ENCODE assay signal across 30 mouse cellular contexts in the genomic region with DNA sequence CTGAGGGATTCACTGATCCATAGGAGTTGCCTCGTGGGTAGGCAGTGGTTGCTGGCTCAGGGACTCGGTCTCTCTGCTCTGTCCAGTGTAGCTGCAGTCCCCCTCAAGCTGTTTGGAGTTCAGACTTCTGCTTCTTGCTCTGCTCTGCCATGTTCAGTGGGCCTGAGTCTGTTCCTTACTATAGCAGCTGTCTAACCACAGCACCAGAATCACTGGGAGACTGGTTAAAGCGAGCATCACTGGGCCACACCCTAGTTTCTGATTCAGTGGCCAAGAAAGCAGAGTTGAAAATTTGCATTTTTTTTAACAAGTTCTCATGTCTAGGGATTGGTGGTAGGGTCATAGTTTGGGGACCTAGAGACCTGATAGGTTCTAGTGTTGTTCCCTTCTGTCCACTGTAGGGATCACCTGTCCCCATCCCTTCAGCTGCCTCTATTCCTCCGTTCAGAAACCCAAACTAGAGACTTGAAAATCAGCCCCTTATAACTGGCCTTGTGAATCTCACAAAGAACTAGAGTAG. TPM values are rescaled to one million over a fixed set of nuclear protein-coding genes. Genes with fewer than 3 reads are reported as not detected.
DNase-seq lines count a peak whose midpoint lies in the region; ATAC-seq and TF ChIP-seq lines count a peak whose summit lies in the region.
"Had no signal": no experiment of that assay in that cellular context is flagged by ENCODE, and none has a peak within 500 bp of the region (broad histone marks: within the 10 kb centered on the region; RNA-seq: fewer than 3 reads in every experiment).

No protein-coding gene starts in this region.

- no peak overlapping the region for H3K9ac ChIP-seq in lung, postnatal 0 days (replicated peaks; ENCODE audit: low read depth)
- H3K9ac ChIP-seq: embryonic facial prominence, embryonic 13.5 days; forebrain, embryonic 15.5 days; heart, embryonic 13.5 days; hindbrain, embryonic 13.5 days; kidney, embryonic 15.5 days; limb, embryonic 12.5 days; liver, embryonic 15.5 days; lung, embryonic 14.5 days; midbrain, embryonic 13.5 days; neural tube, embryonic 15.5 days had no signal

- TF ChIP-seq EP300 in lung, postnatal 0 days (IDR thresholded peaks at IDR 0.05): no peak

- peak; percentile 14 for DNase-seq in lung, postnatal 36 days
- no peak for DNase-seq in lung, postnatal 0 days (ENCODE audit: low spot score)
- DNase-seq in splenic B cell, adult 2 months (ENCODE audit: low read depth, low spot score): peak; percentile 73
- no peak for DNase-seq in kidney, adult 18-20 months
- no peak for DNase-seq in cerebellum, postnatal 14 days
- DNase-seq: adrenal gland, adult 2 months; adrenal gland, postnatal 36 days; cerebellum, adult 8-10 months; gastrocnemius, adult 2 months; gastrocnemius, postnatal 36 days; heart, postnatal 10 days; kidney, adult 11 months; kidney, postnatal 25 days; lung, embryonic 14.5 days; right cerebral cortex, adult 18-20 months; thymus, postnatal 4 days had no signal

- no peak overlapping the region for H3K4me3 ChIP-seq in lung, postnatal 0 days (ENCODE audit: low read depth, low read length)
- H3K4me3 ChIP-seq in bone marrow, adult 2 months (replicated peaks; ENCODE audit: control insufficient read depth, low read depth, low read length): peak overlapping the region; percentile 60
- H3K4me3 ChIP-seq in megakaryocyte, embryonic 14.5 days (replicated peaks): peak overlapping the region; percentile 17
- H3K4me3 ChIP-seq: embryonic facial prominence, embryonic 13.5 days; forebrain, embryonic 10.5 days; forebrain, embryonic 15.5 days; gastrocnemius, adult 2 months; heart, embryonic 13.5 days; hindbrain, embryonic 13.5 days; kidney, embryonic 15.5 days; limb, embryonic 12.5 days; liver, embryonic 15.5 days; midbrain, embryonic 13.5 days; neural tube, embryonic 15.5 days had no signal

- no peaks in the 10 kb centered on the region for H3K9me3 ChIP-seq in lung, postnatal 0 days (ENCODE audit: low read length)
- H3K9me3 ChIP-seq in megakaryocyte, embryonic 14.5 days: no peaks in the 10 kb centered on the region
- H3K9me3 ChIP-seq: embryonic facial prominence, embryonic 13.5 days; forebrain, embryonic 10.5 days; forebrain, embryonic 15.5 days; heart, embryonic 13.5 days; hindbrain, embryonic 13.5 days; kidney, embryonic 15.5 days; limb, embryonic 12.5 days; liver, embryonic 15.5 days; midbrain, embryonic 13.5 days; neural tube, embryonic 15.5 days had no signal

- 59% methylated on average over 4 of the region's 4 CpGs for WGBS in lung, postnatal 0 days
- WGBS in bone marrow, adult 2 months: 46% methylated on average over 4 of the region's 4 CpGs

- no peak for TF ChIP-seq CTCF in lung, postnatal 0 days (IDR thresholded peaks at IDR 0.05)
- TF ChIP-seq CTCF in bone marrow, adult 2 months (IDR thresholded peaks at IDR 0.05; ENCODE audit: control insufficient read depth, insufficient read depth, low read length): no peak

- no peaks in the 10 kb centered on the region for H3K36me3 ChIP-seq in lung, postnatal 0 days (ENCODE audit: insufficient read depth, low read length)
- H3K36me3 ChIP-seq in megakaryocyte, embryonic 14.5 days (replicated peaks; ENCODE audit: low read length): peaks cover 7% of the 10 kb centered on the region
- no peaks in the 10 kb centered on the region; the same call in 1 of the 2 replicates for H3K36me3 ChIP-seq in splenic B cell, adult 2 months (ENCODE audit: control insufficient read depth, insufficient read depth, low read length, poor library complexity, severe bottlenecking)
- H3K36me3 ChIP-seq: embryonic facial prominence, embryonic 13.5 days; forebrain, embryonic 10.5 days; forebrain, embryonic 15.5 days; heart, embryonic 13.5 days; hindbrain, embryonic 13.5 days; kidney, embryonic 15.5 days; limb, embryonic 12.5 days; liver, embryonic 15.5 days; midbrain, embryonic 13.5 days; neural tube, embryonic 15.5 days had no signal

- no peak overlapping the region for H3K4me2 ChIP-seq in lung, postnatal 0 days (replicated peaks; ENCODE audit: low read depth, low read length)
- H3K4me2 ChIP-seq: embryonic facial prominence, embryonic 13.5 days; forebrain, embryonic 15.5 days; heart, embryonic 13.5 days; hindbrain, embryonic 13.5 days; kidney, embryonic 15.5 days; limb, embryonic 12.5 days; liver, embryonic 15.5 days; lung, embryonic 14.5 days; midbrain, embryonic 13.5 days; neural tube, embryonic 15.5 days had no signal

- no peaks in the 10 kb centered on the region for H3K27me3 ChIP-seq in lung, postnatal 0 days (replicated peaks; ENCODE audit: insufficient read depth, low read length)
- H3K27me3 ChIP-seq in megakaryocyte, embryonic 14.5 days (replicated peaks): no peaks in the 10 kb centered on the region
- no peaks in the 10 kb centered on the region for H3K27me3 ChIP-seq in splenic B cell, adult 2 months (ENCODE audit: control insufficient read depth, insufficient read depth, low read length, poor library complexity, severe bottlenecking)
- H3K27me3 ChIP-seq: embryonic facial prominence, embryonic 13.5 days; forebrain, embryonic 15.5 days; hindbrain, embryonic 13.5 days; limb, embryonic 12.5 days; midbrain, embryonic 13.5 days; neural tube, embryonic 15.5 days had no signal

- no peak overlapping the region for H3K27ac ChIP-seq in lung, postnatal 0 days (ENCODE audit: low read length)
- H3K27ac ChIP-seq in bone marrow, adult 2 months (ENCODE audit: control insufficient read depth, insufficient read depth, low read depth, low read length, poor library complexity): peak overlapping the region; percentile 84
- H3K27ac ChIP-seq: embryonic facial prominence, embryonic 13.5 days; forebrain, embryonic 10.5 days; forebrain, embryonic 15.5 days; gastrocnemius, adult 2 months; heart, embryonic 13.5 days; hindbrain, embryonic 13.5 days; kidney, embryonic 15.5 days; limb, embryonic 12.5 days; liver, embryonic 15.5 days; midbrain, embryonic 13.5 days; neural tube, embryonic 15.5 days had no signal

- H3K4me1 ChIP-seq in lung, postnatal 0 days (ENCODE audit: insufficient read depth, low read depth, low read length): no peaks in the 10 kb centered on the region
- H3K4me1 ChIP-seq in bone marrow, adult 2 months (ENCODE audit: control insufficient read depth, insufficient read depth, low read length): peaks cover 2% of the 10 kb centered on the region; the same call in 1 of the 2 replicates
- peaks cover 91% of the 10 kb centered on the region for H3K4me1 ChIP-seq in megakaryocyte, embryonic 14.5 days
- H3K4me1 ChIP-seq: embryonic facial prominence, embryonic 13.5 days; forebrain, embryonic 10.5 days; forebrain, embryonic 15.5 days; hindbrain, embryonic 13.5 days; kidney, embryonic 15.5 days; limb, embryonic 12.5 days; midbrain, embryonic 13.5 days; neural tube, embryonic 15.5 days had no signal

- TF ChIP-seq POLR2A in bone marrow, adult 2 months (IDR thresholded peaks at IDR 0.05; ENCODE audit: borderline replicate concordance, control insufficient read depth, low read depth, low read length): no peak

- no peak for ATAC-seq in lung, postnatal 0 days
- ATAC-seq: activated CD4-positive, CD25-positive, alpha-beta regulatory T cell, adult 4 months; forebrain, embryonic 15.5 days; inflammation-experienced regulatory T-cells, adult 6 months; midbrain, embryonic 13.5 days had no signal

RNA-seq across cellular contexts. Expression of a gene that starts 9.7 kb away (rescaled TPM):
- 12.7 and 14.8 TPM in 2 replicates for polyA plus RNA-seq in lung, postnatal 0 days (2015; fragmentation: Nextera tagmentation; extraction: Ambion mirVana)
- 5.6 and 8.6 TPM in 2 replicates for polyA plus RNA-seq in bone marrow, adult 2 months (2011; ENCODE audit: insufficient read depth, insufficient read length, low replicate concordance, missing spikeins)
- 2.7 and 3.6 TPM in 2 replicates for polyA plus RNA-seq in megakaryocyte, embryonic 14.5 days (2012; ENCODE audit: insufficient read depth, low replicate concordance)

Comparison
In these comparisons a context has a peak if more than half of its experiments do, and no peak if none do; other contexts are left out.
1. DNase-seq: peak in lung, postnatal 36 days (single experiment) and splenic B cell, adult 2 months (single experiment); none in lung, postnatal 0 days (single experiment), kidney, adult 18-20 months (single experiment) and cerebellum, postnatal 14 days (0 of 2).